In the genomic region with DNA sequence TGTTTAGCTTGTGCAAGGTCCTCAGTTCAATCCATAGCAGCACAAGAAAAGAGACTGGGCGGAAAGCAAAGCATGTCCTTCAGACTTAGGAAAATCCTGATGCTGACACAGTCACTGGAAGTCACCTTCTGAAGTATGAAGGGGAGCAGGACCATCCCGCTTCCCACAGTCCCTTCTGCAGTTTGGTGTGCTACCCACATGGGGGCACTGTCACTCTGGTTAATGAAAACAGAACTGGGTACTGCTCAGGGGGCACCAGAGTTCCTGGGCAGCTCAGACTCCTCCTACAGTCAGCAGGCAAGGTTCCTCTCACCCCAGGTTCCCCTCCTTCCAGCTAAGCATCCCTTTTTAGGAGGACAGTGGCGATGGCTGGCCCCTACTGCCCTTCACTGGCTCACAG, we compare ENCODE assay signal across 7 mouse cellular contexts. TPM values are rescaled to one million over a fixed set of nuclear protein-coding genes. Genes with fewer than 3 reads are reported as not detected.
A peak's percentile ranks its signal among the peaks of the same experiment; 100 is the strongest.
DNase-seq lines count a peak whose midpoint lies in the region; ATAC-seq and TF ChIP-seq lines count a peak whose summit lies in the region.

No protein-coding gene starts in this region.

- TF ChIP-seq CTCF in intestine, postnatal 0 days (IDR thresholded peaks at IDR 0.05; ENCODE audit: low read depth): peak; percentile 74
- no peak for TF ChIP-seq CTCF in thymus, adult 2 months (IDR thresholded peaks at IDR 0.05; ENCODE audit: borderline replicate concordance, control insufficient read depth, extremely low read depth, insufficient read depth, low read length, poor library complexity)
- peak; percentile 60 for TF ChIP-seq CTCF in liver, postnatal 0 days (IDR thresholded peaks at IDR 0.05; ENCODE audit: low read depth)

- 53% methylated on average over 3 of the region's 3 CpGs for WGBS in intestine, postnatal 0 days
- WGBS in intestine, embryonic 16.5 days: 60% methylated on average over 3 of the region's 3 CpGs
- 40% methylated on average over 3 of the region's 3 CpGs for WGBS in thymus, adult 2 months
- WGBS in liver, postnatal 0 days (ENCODE audit: insufficient replicate concordance): 34% methylated on average over 3 of the region's 3 CpGs

- H3K9ac ChIP-seq in intestine, postnatal 0 days (ENCODE audit: low read depth, low read length): no peak overlapping the region
- no peak overlapping the region for H3K9ac ChIP-seq in intestine, embryonic 16.5 days (ENCODE audit: low read depth, low read length)
- no peak overlapping the region for H3K9ac ChIP-seq in liver, postnatal 0 days (replicated peaks)

- H3K4me2 ChIP-seq in intestine, postnatal 0 days (replicated peaks; ENCODE audit: low read depth): no peak overlapping the region
- H3K4me2 ChIP-seq in intestine, embryonic 16.5 days (ENCODE audit: low read depth, low read length): no peak overlapping the region
- H3K4me2 ChIP-seq in liver, postnatal 0 days (ENCODE audit: low read depth, low read length): no peak overlapping the region

- no peaks in the 10 kb centered on the region for H3K27me3 ChIP-seq in intestine, postnatal 0 days (replicated peaks; ENCODE audit: control insufficient read depth, insufficient read depth, low read length)
- H3K27me3 ChIP-seq in intestine, embryonic 16.5 days (replicated peaks; ENCODE audit: control insufficient read depth, insufficient read depth, low read length): no peaks in the 10 kb centered on the region
- no peaks in the 10 kb centered on the region for H3K27me3 ChIP-seq in thymus, adult 2 months (ENCODE audit: control insufficient read depth, insufficient read depth, low read length)
- H3K27me3 ChIP-seq in liver, postnatal 0 days (ENCODE audit: insufficient read depth, low read length): no peaks in the 10 kb centered on the region

- no peaks in the 10 kb centered on the region for H3K9me3 ChIP-seq in intestine, postnatal 0 days (ENCODE audit: control insufficient read depth)
- H3K9me3 ChIP-seq in intestine, embryonic 16.5 days (ENCODE audit: control insufficient read depth, low read length): no peaks in the 10 kb centered on the region
- H3K9me3 ChIP-seq in liver, postnatal 0 days (ENCODE audit: low read length): no peaks in the 10 kb centered on the region

- TF ChIP-seq POLR2A in thymus, adult 2 months (IDR thresholded peaks at IDR 0.05; ENCODE audit: control insufficient read depth, extremely low read depth, insufficient read depth, low read length, poor library complexity): no peak

- no peak overlapping the region for H3K27ac ChIP-seq in intestine, postnatal 0 days (ENCODE audit: low read depth, low read length)
- H3K27ac ChIP-seq in intestine, embryonic 16.5 days (ENCODE audit: low read length): no peak overlapping the region
- no peak overlapping the region for H3K27ac ChIP-seq in thymus, adult 2 months (ENCODE audit: control insufficient read depth, insufficient read depth, low read length)
- H3K27ac ChIP-seq in liver, postnatal 0 days (ENCODE audit: low read depth): no peak overlapping the region

- peak; percentile 38 for DNase-seq in thymus, adult 2 months
- no peak for DNase-seq in thymus, adult 18-20 months
- peak; percentile 51 to 58 for DNase-seq in cerebellum, postnatal 36 days
- peak; percentile 34 for DNase-seq in liver, postnatal 0 days
- DNase-seq in adipocyte (ENCODE audit: low spot score): no peak

- no peaks in the 10 kb centered on the region for H3K36me3 ChIP-seq in intestine, postnatal 0 days (ENCODE audit: control insufficient read depth, insufficient read depth)
- H3K36me3 ChIP-seq in intestine, embryonic 16.5 days (ENCODE audit: control insufficient read depth, insufficient read depth, low read length): no peaks in the 10 kb centered on the region
- H3K36me3 ChIP-seq in thymus, adult 2 months (ENCODE audit: control insufficient read depth, insufficient read depth, low read length): no peaks in the 10 kb centered on the region
- no peaks in the 10 kb centered on the region for H3K36me3 ChIP-seq in liver, postnatal 0 days (replicated peaks; ENCODE audit: insufficient read depth, low read length)

- no peaks in the 10 kb centered on the region for H3K4me1 ChIP-seq in intestine, postnatal 0 days (replicated peaks; ENCODE audit: control insufficient read depth, insufficient read depth, low read length)
- H3K4me1 ChIP-seq in intestine, embryonic 16.5 days (ENCODE audit: control insufficient read depth, insufficient read depth, low read length): peaks cover 6% of the 10 kb centered on the region; the same call in 1 of the 2 replicates
- no peaks in the 10 kb centered on the region for H3K4me1 ChIP-seq in thymus, adult 2 months (replicated peaks; ENCODE audit: control insufficient read depth, insufficient read depth, low read length)
- no peaks in the 10 kb centered on the region for H3K4me1 ChIP-seq in liver, postnatal 0 days (ENCODE audit: insufficient read depth)

- TF ChIP-seq EP300 in liver, postnatal 0 days (IDR thresholded peaks at IDR 0.05; ENCODE audit: low read depth): no peak

- no peak for ATAC-seq in intestine, postnatal 0 days
- ATAC-seq in intestine, embryonic 16.5 days: no peak
- ATAC-seq in liver, postnatal 0 days: no peak

- no peak overlapping the region for H3K4me3 ChIP-seq in intestine, postnatal 0 days (ENCODE audit: low read depth, low read length)
- no peak overlapping the region for H3K4me3 ChIP-seq in intestine, embryonic 16.5 days (ENCODE audit: low read length)
- no peak overlapping the region for H3K4me3 ChIP-seq in thymus, adult 2 months (ENCODE audit: control insufficient read depth, insufficient read depth, low read length)
- no peak overlapping the region for H3K4me3 ChIP-seq in liver, postnatal 0 days (ENCODE audit: low read depth, low read length)

RNA-seq across cellular contexts. Expression of gene Papolb, which starts 30.9 kb away (rescaled TPM):
- not detected in 2 replicates for polyA plus RNA-seq in intestine, postnatal 0 days (2015; fragmentation: Nextera tagmentation; extraction: Ambion mirVana)
- 0.05 TPM in 1 of 2 replicates, not detected in the other for polyA plus RNA-seq in intestine, embryonic 16.5 days (2015; fragmentation: Nextera tagmentation; extraction: Ambion mirVana)
- polyA plus RNA-seq in thymus, adult 2 months (2012; rRNA removed): 0.04 TPM in 1 of 2 replicates, not detected in the other
- polyA plus RNA-seq in liver, postnatal 0 days (2015; fragmentation: Nextera tagmentation; extraction: Ambion mirVana): not detected in 2 replicates

RNA-seq across cellular contexts. Expression of gene Ap5z1, which starts 35.2 kb away (rescaled TPM):
- polyA plus RNA-seq in intestine, postnatal 0 days (2015; fragmentation: Nextera tagmentation; extraction: Ambion mirVana): 9.0 and 9.8 TPM in 2 replicates
- polyA plus RNA-seq in intestine, embryonic 16.5 days (2015; fragmentation: Nextera tagmentation; extraction: Ambion mirVana): 17.3 and 21.6 TPM in 2 replicates
- 75.2 and 87.1 TPM in 2 replicates for polyA plus RNA-seq in thymus, adult 2 months (2012; rRNA removed)
- 2.8 and 4.0 TPM in 2 replicates for polyA plus RNA-seq in liver, postnatal 0 days (2015; fragmentation: Nextera tagmentation; extraction: Ambion mirVana)

RNA-seq across cellular contexts. Expression of gene Radil, which starts 51.9 kb away (rescaled TPM):
- 0.55 and 0.58 TPM in 2 replicates for polyA plus RNA-seq in intestine, postnatal 0 days (2015; fragmentation: Nextera tagmentation; extraction: Ambion mirVana)
- 1.6 and 2.2 TPM in 2 replicates for polyA plus RNA-seq in intestine, embryonic 16.5 days (2015; fragmentation: Nextera tagmentation; extraction: Ambion mirVana)
- polyA plus RNA-seq in thymus, adult 2 months (2012; rRNA removed): 1.7 and 1.9 TPM in 2 replicates
- 0.05 TPM in 1 of 2 replicates, not detected in the other for polyA plus RNA-seq in liver, postnatal 0 days (2015; fragmentation: Nextera tagmentation; extraction: Ambion mirVana)

Comparison
In these comparisons a context has a peak if more than half of its experiments do, and no peak if none do; other contexts are left out.
1. DNase-seq: peak in thymus, adult 2 months (single experiment), cerebellum, postnatal 36 days (2 of 2) and liver, postnatal 0 days (single experiment); none in thymus, adult 18-20 months (0 of 2) and adipocyte (single experiment).